Comparison of ENCODE assay signal across 25 mouse cellular contexts in the genomic region with DNA sequence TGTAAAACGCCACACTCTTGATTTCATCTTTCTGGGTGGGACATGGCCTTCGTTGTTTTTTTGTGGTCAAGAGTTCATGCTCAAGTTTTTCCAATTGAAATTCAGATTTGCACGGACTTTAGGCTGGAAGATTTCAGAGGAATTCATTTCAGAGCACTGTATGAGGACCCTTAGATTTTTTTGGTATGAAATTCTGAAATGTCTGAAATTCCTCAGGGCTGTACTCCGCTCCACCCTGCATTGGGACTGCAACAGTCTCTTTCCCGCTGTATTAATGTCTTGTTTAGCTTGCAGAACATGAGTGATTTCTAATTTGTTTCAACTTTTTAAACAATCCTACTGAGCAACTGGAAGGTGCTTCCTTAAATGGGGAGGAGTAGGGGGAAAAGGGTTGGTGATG. TPM values are rescaled to one million over a fixed set of nuclear protein-coding genes. Genes with fewer than 3 reads are reported as not detected.
"Had no signal": no experiment of that assay in that cellular context is flagged by ENCODE, and none has a peak within 500 bp of the region (broad histone marks: within the 10 kb centered on the region; RNA-seq: fewer than 3 reads in every experiment).

No protein-coding gene starts in this region.

- H3K9me3 ChIP-seq: heart, embryonic 13.5 days; heart, embryonic 15.5 days; hindbrain, embryonic 13.5 days; hindbrain, embryonic 15.5 days; kidney, embryonic 15.5 days; limb, embryonic 13.5 days; limb, embryonic 15.5 days had no signal

- H3K9ac ChIP-seq: heart, embryonic 13.5 days; heart, embryonic 15.5 days; hindbrain, embryonic 13.5 days; hindbrain, embryonic 15.5 days; kidney, embryonic 15.5 days; limb, embryonic 13.5 days; limb, embryonic 15.5 days had no signal

- ATAC-seq: hindbrain, postnatal 0 days; intestine, embryonic 16.5 days had no signal

- H3K27ac ChIP-seq: heart, adult 2 months; heart, embryonic 13.5 days; heart, embryonic 15.5 days; hindbrain, embryonic 13.5 days; hindbrain, embryonic 15.5 days; hindbrain, postnatal 0 days; kidney, embryonic 15.5 days; kidney, postnatal 0 days; limb, embryonic 13.5 days; limb, embryonic 15.5 days had no signal

- H3K4me3 ChIP-seq: heart, adult 2 months; heart, embryonic 13.5 days; heart, embryonic 15.5 days; hindbrain, embryonic 13.5 days; hindbrain, embryonic 15.5 days; kidney, embryonic 15.5 days; limb, embryonic 13.5 days; limb, embryonic 15.5 days had no signal

- H3K4me1 ChIP-seq: heart, embryonic 13.5 days; heart, embryonic 15.5 days; hindbrain, embryonic 13.5 days; hindbrain, embryonic 15.5 days; kidney, embryonic 15.5 days; limb, embryonic 13.5 days; limb, embryonic 15.5 days had no signal

- H3K27me3 ChIP-seq: heart, embryonic 13.5 days; heart, embryonic 15.5 days; hindbrain, embryonic 13.5 days; hindbrain, embryonic 15.5 days; kidney, embryonic 15.5 days; limb, embryonic 13.5 days; limb, embryonic 15.5 days had no signal

- H3K4me2 ChIP-seq: heart, embryonic 11.5 days; heart, embryonic 13.5 days; heart, embryonic 15.5 days; hindbrain, embryonic 13.5 days; hindbrain, embryonic 15.5 days; kidney, embryonic 15.5 days; limb, embryonic 13.5 days; limb, embryonic 15.5 days had no signal

- H3K36me3 ChIP-seq: heart, embryonic 13.5 days; heart, embryonic 15.5 days; hindbrain, embryonic 13.5 days; hindbrain, embryonic 15.5 days; kidney, embryonic 15.5 days; limb, embryonic 13.5 days; limb, embryonic 15.5 days had no signal

- DNase-seq: gastrocnemius, postnatal 14 days; gastrocnemius, postnatal 36 days; heart, adult 2 months; heart, postnatal 14 days; heart, postnatal 36 days; kidney, adult 11 months; kidney, adult 2 months; kidney, adult 9 months; kidney, postnatal 14 days; kidney, postnatal 36 days; layer of hippocampus, adult 9-11 months; layer of hippocampus, postnatal 36 days; left cerebral cortex, postnatal 4 days had no signal

RNA-seq across cellular contexts. Expression of gene Fam124b, which starts 32.0 kb away (rescaled TPM):
- polyA plus RNA-seq: frontal cortex, adult 2 months had no signal
